Mouse (Mus musculus) kidney, adult 2 months (tissue): Measurements from ENCODE around the gene Nfat5.

Source experiments
- CTCF ChIP-seq: fragments of 200-500 bp; conservative IDR thresholded peaks from 2 replicates; pipeline ENCODE4 v1.5.1; 2011; ENCODE audit warnings: low read depth, mild to moderate bottlenecking, control low read depth, low read length, moderate library complexity, mixed read lengths; ENCODE audit not compliant: insufficient read depth, insufficient read length
- POLR2A ChIP-seq: fragments of 200-500 bp; IDR thresholded peaks from one replicate; pipeline ENCODE4 v1.6.1; 2011; ENCODE audit warnings: low read depth, low read length, control low read depth

DNA sequence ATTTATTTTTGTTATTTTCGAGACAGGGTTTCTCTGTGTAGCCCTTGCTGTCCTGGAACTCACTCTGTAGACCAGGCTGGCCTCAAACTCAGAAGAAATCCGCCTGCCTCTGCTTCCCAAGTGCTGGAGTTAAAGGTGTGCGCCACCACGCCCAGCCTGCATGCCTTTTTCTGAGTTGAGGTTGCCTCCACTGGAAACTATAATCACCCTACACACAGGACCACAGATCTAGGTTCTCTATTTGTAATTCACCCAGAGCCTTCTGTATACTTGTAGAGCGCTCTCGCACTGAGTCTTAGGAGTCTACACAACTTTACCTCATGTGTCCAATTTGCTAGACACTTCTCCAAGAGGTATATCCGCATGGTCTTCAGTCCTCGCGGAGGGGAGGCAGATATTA is 130.9 kb downstream of the Nfat5 start:
- TF ChIP-seq CTCF: no peak
- no peak for TF ChIP-seq POLR2A
